Mouse (Mus musculus): Measurements from ENCODE around the gene Ascc2.

DNA sequence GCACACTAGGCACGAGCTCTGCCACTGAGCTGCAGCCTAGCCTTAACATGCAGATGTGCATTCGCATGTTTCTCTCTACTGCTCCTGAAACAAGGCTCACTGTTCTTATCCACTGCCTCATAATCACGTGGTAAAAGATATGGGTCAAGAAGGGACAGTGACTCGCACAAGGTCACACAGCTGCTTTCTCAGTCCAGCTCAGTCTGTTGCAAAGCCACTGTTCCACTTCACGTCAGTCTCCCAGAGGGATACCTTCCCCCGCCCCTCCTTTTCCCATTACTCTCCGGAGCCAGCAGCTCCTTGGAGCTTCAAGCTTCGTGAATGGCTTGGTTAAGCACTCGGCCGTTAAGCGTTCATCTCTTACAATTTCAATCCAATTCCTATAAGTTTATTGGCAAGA lies 82.8 kb downstream of the Ascc2 start:
- no peak for TF ChIP-seq EP300 (IDR thresholded peaks at IDR 0.05; ENCODE audit: low read depth)
- TF ChIP-seq CTCF (IDR thresholded peaks at IDR 0.05; ENCODE audit: low read depth): no peak

All from liver, embryonic 14.5 days (tissue).